Mouse (Mus musculus) brown adipose tissue, adult 24 weeks (tissue): ENCODE measurements at regions not wholly inside any gene's neighbourhood (a gene's known extent, or its start where the extent isn't known, plus 50 kb on each side); places are given as distances from the start of the nearest gene placed in this dataset.

Experiments
- H3K27ac ChIP-seq: fragments of 200-500 bp; replicated peaks from 2 replicates; pipeline ENCODE4 v1.5.1; 2012; ENCODE audit warnings: low read depth, mild to moderate bottlenecking, low read length
- H3K4me1 ChIP-seq: fragments of 200-500 bp; 2 replicates; pipeline ENCODE4 v1.6.1; 2012; ENCODE audit warnings: low read length, mixed read lengths; ENCODE audit not compliant: control insufficient read depth, insufficient read depth, insufficient read length
- H3K4me3 ChIP-seq: fragments of 200-500 bp; 2 replicates; pipeline ENCODE4 v1.5.1; 2012; ENCODE audit warnings: low read depth, mild to moderate bottlenecking, low read length, moderate library complexity; ENCODE audit not compliant: insufficient read depth

- Histone ChIP-seq H3K4me1 (no peaks in the 10 kb centered on the region), H3K27ac (no peak overlapping the region), H3K4me3 (peak overlapping the region; percentile 9; the same call in 1 of the 2 replicates)
These were observed 345.0 kb upstream of the Irak1bp1 start for GRCm38 (mm10) chr9:82484341-82484740.

- no peak overlapping the region for H3K27ac ChIP-seq
- no peak overlapping the region for H3K4me3 ChIP-seq
- H3K4me1 ChIP-seq = no peaks in the 10 kb centered on the region
These were observed 335.9 kb upstream of the Irak1bp1 start for GRCm38 (mm10) chr9:82493440-82493839.

- Histone ChIP-seq H3K4me3 (no peak overlapping the region), H3K4me1 (no peaks in the 10 kb centered on the region), H3K27ac (no peak overlapping the region)
These were observed 319.3 kb upstream of the Irak1bp1 start for GRCm38 (mm10) chr9:82510014-82510413.

GRCm38 (mm10) chr9:82518993-82519392 is 310.3 kb upstream of the Irak1bp1 start:
- Histone ChIP-seq H3K4me3 (no peak overlapping the region), H3K27ac (no peak overlapping the region), H3K4me1 (no peaks in the 10 kb centered on the region)

GRCm38 (mm10) chr9:82527867-82528385 is 301.4 kb upstream of the Irak1bp1 start:
- no peak overlapping the region for H3K4me3 ChIP-seq
- no peaks in the 10 kb centered on the region for H3K4me1 ChIP-seq
- H3K27ac ChIP-seq = no peak overlapping the region

- Histone ChIP-seq H3K27ac (no peak overlapping the region), H3K4me1 (no peaks in the 10 kb centered on the region), H3K4me3 (no peak overlapping the region)
These were observed 276.6 kb upstream of the Irak1bp1 start for GRCm38 (mm10) chr9:82552726-82553125.

GRCm38 (mm10) chr9:82553213-82553612 is 276.1 kb upstream of the Irak1bp1 start:
- H3K4me1 ChIP-seq = no peaks in the 10 kb centered on the region
- no peak overlapping the region for H3K4me3 ChIP-seq
- no peak overlapping the region for H3K27ac ChIP-seq

GRCm38 (mm10) chr9:82562551-82563465 is 266.5 kb upstream of the Irak1bp1 start:
- Histone ChIP-seq H3K4me1 (no peaks in the 10 kb centered on the region), H3K27ac (no peak overlapping the region)

GRCm38 (mm10) chr9:82581373-82582018 is 247.8 kb upstream of the Irak1bp1 start:
- no peaks in the 10 kb centered on the region for H3K4me1 ChIP-seq
- H3K27ac ChIP-seq = no peak overlapping the region
- H3K4me3 ChIP-seq = no peak overlapping the region

More at GRCm38 (mm10) chr9:82562551-82563465, 266.5 kb upstream of the Irak1bp1 start:
- no peak overlapping the region for H3K4me3 ChIP-seq

GRCm38 (mm10) chr9:82609111-82609510 is 220.2 kb upstream of the Irak1bp1 start:
- no peak overlapping the region for H3K4me3 ChIP-seq
- no peaks in the 10 kb centered on the region for H3K4me1 ChIP-seq
- no peak overlapping the region for H3K27ac ChIP-seq

- Histone ChIP-seq H3K27ac (no peak overlapping the region), H3K4me3 (no peak overlapping the region), H3K4me1 (no peaks in the 10 kb centered on the region)
These were observed 219.4 kb upstream of the Irak1bp1 start for GRCm38 (mm10) chr9:82609946-82610345.

- Histone ChIP-seq H3K27ac (no peak overlapping the region), H3K4me1 (no peaks in the 10 kb centered on the region), H3K4me3 (no peak overlapping the region)
These were observed 216.8 kb upstream of the Irak1bp1 start for GRCm38 (mm10) chr9:82612526-82612925.

- H3K4me3 ChIP-seq = no peak overlapping the region
- no peaks in the 10 kb centered on the region for H3K4me1 ChIP-seq
- no peak overlapping the region for H3K27ac ChIP-seq
These were observed 196.9 kb upstream of the Irak1bp1 start for GRCm38 (mm10) chr9:82632411-82632810.

- no peaks in the 10 kb centered on the region for H3K4me1 ChIP-seq
- no peak overlapping the region for H3K27ac ChIP-seq
- no peak overlapping the region for H3K4me3 ChIP-seq
These were observed 189.1 kb upstream of the Irak1bp1 start for GRCm38 (mm10) chr9:82640277-82640676.

GRCm38 (mm10) chr9:82643900-82644299 is 185.4 kb upstream of the Irak1bp1 start:
- Histone ChIP-seq H3K4me1 (no peaks in the 10 kb centered on the region), H3K27ac (no peak overlapping the region), H3K4me3 (no peak overlapping the region)
